Mouse (Mus musculus) adrenal gland, postnatal 36 days (tissue): ENCODE measurements around the gene Frk. TPM values are rescaled to one million over a fixed set of nuclear protein-coding genes. Genes with fewer than 3 reads are reported as not detected.
A peak's percentile ranks its signal among the peaks of the same experiment; 100 is the strongest.
"Not testable (repeated sequence)": the region's sequence is repeated elsewhere in the genome, so short reads cannot be mapped to it uniquely, and the experiment has no call there.

Experiments
- DNase-seq, 2 experiments: peaks; one replicate each; pipeline ENCODE4 v3.0.0; 2021; ENCODE audit warnings: mixed read lengths in 1 of 2
- total RNA-seq, 2 experiments: library from RNA; stranded (reverse); gene quantifications; 2 replicates each; pipeline ENCODE4 v1.2.3; 2021

Frk gene
- total RNA-seq, 2 experiments from 2014 or later, result 13.1 to 16.6 TPM

DNA sequence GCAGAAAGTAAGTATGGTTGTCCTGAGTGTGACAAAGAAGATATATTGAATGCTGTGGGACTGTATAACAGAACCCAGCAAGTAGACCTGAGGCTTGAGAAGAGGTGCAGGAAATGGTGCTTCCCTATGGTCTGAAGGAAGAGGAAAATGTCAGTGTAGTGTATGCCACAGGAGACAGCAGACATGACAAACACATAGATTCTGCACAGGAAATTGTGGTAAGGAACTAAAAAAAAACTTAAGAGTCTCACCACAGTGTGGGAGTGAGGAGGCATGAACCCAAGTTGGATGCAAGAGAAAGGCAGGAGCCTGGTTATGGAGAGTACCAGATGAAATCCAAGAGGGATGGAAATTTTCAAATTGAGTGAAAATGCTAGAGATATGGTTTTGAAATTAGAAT is 132.3 kb downstream of the Frk start:
- DNase-seq, result no peak

DNA sequence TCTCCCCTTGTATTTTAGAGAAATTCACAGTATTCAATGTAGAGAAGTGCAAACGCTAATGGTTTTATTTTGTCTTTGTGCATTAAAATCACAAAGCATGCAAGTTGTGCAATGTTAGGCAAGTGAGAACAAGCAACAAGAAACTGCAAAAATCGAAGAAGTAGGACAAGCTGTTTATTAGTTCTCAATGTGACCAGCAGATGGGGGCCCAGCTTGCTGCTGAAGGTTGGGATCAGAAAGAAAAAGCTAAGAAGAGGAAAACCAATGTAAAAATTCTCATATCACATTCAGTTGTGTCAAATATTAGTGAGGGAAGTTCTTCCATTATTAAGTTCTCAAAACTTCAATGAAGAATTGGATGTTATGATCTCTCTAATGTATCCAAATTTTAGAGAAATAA is 134.0 kb downstream of the Frk start:
- DNase-seq, result peak in 1 of 2 experiments; percentile 36

DNA sequence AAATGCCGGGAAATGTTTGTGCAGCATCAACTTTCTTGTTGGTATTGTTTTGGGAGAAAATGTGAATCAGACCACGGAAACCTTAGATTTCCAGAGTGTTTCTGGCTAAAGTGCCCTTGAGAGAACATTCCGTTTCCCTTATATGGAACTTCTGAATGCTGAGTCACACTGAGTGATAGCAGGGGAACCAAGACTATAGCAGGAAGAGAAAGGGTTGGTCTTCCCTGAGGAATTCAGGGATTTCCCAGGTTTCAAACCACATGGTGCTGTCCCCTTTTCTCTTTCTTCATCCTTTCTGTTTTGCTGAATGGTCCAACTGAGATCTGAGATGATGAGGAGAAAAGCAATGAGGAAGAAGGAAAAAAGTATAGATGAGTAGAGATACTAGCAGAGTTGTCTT is 135.3 kb downstream of the Frk start:
- DNase-seq, result peak in 1 of 2 experiments; percentile 1

DNA sequence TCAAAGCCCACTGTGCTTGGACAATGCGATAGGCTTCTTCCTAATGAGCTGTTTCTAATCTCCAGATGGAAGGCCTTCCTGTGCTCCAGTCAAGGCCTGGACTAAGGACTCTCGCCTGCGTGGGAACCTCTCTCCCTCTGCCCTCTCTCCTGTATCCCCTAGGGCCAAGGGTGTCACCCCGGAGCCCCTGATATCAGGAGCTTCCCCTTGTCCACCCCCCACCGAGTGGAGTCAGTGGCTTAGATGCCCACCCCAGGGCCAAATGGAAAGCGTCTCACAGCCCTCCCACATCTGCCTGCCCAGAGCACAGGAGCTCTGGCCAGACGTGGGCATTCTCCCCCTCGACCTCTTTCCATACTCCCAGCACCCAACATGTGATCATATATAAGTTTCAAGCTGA is 137.3 kb downstream of the Frk start:
- not testable (repeated sequence) for DNase-seq

DNA sequence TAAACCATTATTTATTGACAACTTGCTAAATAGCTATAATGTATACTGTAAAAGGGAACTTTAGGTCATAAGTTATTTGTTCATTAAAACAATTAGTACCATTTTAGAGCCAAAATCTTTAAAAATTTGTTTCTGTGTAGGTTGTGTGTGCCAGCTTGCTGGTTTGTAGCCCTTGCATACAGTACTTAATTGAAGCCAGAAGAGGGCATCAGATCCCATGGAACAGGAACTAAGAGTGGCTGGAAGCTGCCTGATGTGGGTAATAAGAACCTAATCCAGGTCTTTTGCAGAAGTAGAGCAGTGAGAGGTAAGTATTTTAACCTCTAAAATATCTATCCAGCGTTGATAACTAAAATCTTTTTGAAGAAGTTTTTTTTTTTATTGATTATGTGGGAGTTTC is 155.0 kb downstream of the Frk start:
- DNase-seq, result peak in 1 of 2 experiments; percentile 6

Other genes with a start within 250 kb of the Frk start
- gene Tspyl1, start 201.2 kb upstream of the Frk start, total RNA-seq, result 10 to 100 TPM; 63.9 to 66.2 TPM
- gene Tspyl4, start 186.0 kb upstream of the Frk start, total RNA-seq, result 10 to 100 TPM; 10.3 to 14.2 TPM
- under 1 TPM; 0.10 TPM for gene Col10a1, start 93.4 kb upstream of the Frk start, total RNA-seq
- gene Nt5dc1, start 64.8 kb upstream of the Frk start, total RNA-seq, result 10 to 100 TPM; 16.7 to 25.1 TPM